Mouse (Mus musculus) gastrocnemius, postnatal 14 days (tissue): ENCODE results near the gene 2900026A02Rik. TPM values are rescaled to one million over a fixed set of nuclear protein-coding genes. Genes with fewer than 3 reads are reported as not detected.

Experiments used
- DNase-seq: peaks from one replicate; pipeline ENCODE4 v3.0.0; 2021; ENCODE audit warnings: mixed read lengths
- intact Hi-C: fragments of 180-260 bp; cut with DNase I; formaldehyde crosslinking; loops from one replicate; pipeline ENCODE4 v1.15.1; 2025; ENCODE audit warnings: low total_unique reads
- total RNA-seq, 2 experiments: library from RNA; stranded (reverse); gene quantifications; 2 replicates each; pipeline ENCODE4 v1.2.3; 2021

The 2900026A02Rik gene
- total RNA-seq, 2 experiments from 2014 or later = 29.2 to 35.1 TPM

- intact Hi-C loops = loop anchor here (5.0 kb wide), 1 partner anchor 60 kb away; no protein-coding TSS in a partner anchor
- no peak for DNase-seq
Measured at GRCm38 (mm10) chr5:113157006-113157405, 64.0 kb downstream of the 2900026A02Rik start.

- intact Hi-C loops = loop anchor here (5.0 kb wide), 1 partner anchor 58 kb away; no protein-coding TSS in a partner anchor
- peak; percentile 78 for DNase-seq
Measured at GRCm38 (mm10) chr5:113155133-113155532, 65.9 kb downstream of the 2900026A02Rik start.

DNA sequence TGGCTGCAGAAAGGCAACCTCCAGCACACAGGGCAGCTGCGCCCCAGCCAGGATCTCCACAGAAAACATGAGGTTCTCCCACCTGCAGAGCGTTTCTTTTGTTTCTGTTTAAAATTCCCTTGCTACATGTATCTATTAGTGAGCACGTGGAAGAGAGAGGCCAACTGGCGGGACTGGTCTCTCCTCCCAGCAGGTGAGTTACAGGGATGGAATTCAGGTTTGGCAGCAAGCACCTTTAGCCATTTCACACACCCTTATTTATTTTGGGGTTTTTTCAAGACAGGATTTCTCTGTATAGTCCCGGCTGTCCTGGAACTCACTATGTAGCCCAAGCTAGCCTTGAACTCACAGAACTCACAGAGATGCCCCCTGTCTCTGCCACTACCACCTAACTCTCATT lies 66.6 kb downstream of the 2900026A02Rik start:
- no peak for DNase-seq
- intact Hi-C loops = no loop called here

DNA sequence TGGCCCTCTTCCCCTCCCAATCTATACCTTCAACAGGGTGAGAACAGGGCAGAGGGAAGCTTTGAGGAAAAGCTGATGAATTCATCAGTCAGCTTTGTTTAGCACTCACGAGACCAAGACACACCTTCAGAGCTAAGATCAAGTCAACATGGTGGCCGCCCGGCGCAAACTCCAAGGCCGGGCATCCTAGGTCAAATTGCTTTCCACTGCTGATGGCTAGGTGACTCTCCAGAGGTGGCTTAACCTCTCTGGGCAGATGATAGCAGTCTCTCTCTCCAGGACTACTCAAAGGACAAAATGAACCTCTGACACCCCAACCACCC lies 67.6 kb downstream of the 2900026A02Rik start:
- intact Hi-C loops = no loop called here
- no peak for DNase-seq

- DNase-seq = no peak
- intact Hi-C loops = no loop called here
Measured at GRCm38 (mm10) chr5:113152663-113153507, 68.2 kb downstream of the 2900026A02Rik start.

- intact Hi-C loops = no loop called here
- peak; percentile 66 for DNase-seq
Measured at GRCm38 (mm10) chr5:113151554-113152103, 69.4 kb downstream of the 2900026A02Rik start.

- intact Hi-C loops = no loop called here
- peak; percentile 59 for DNase-seq
Measured at GRCm38 (mm10) chr5:113150871-113151553, 70.0 kb downstream of the 2900026A02Rik start.

DNA sequence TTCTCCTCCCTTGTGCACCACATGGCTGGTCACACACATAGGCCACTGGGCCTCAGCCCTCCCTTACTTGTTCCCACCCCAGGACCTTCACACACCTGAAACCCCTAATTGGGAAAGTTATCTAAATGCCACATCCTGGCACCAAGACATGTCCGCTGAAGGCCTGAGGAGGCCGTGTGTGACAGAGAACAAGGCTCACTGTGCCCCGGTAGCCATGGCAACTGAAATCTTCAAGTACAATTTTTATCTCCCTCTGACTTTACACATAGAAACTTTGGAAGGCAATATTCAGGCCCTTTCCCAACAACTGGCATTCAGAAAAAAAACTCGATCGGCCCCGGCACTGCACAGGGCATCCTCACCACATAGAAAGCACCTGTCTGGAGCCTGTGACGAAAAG lies 72.0 kb downstream of the 2900026A02Rik start:
- intact Hi-C loops = no loop called here
- DNase-seq = no peak

DNA sequence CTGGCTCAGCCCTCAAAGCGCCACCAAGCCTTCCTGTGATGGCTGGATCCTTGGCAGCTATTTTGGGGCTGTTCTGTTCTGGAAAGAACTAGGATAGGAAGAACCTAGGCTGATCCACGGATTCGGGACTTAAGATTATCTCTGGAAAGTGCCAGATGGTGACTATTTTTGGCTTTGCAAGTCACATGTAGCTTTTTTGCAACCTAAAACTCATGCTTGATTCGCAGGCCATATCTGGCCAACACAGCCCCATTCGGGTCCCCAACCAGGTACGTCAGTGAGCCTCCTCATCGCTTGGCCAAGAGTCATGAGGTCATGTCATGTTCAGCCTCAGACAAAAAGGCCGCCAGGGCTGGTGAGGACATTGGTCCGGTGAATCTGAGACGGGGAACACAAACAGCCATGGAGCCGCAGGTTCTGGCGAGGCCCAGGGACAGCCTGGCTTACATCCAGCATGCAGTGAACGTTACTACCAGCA lies 73.0 kb downstream of the 2900026A02Rik start:
- intact Hi-C loops = no loop called here
- no peak for DNase-seq

- intact Hi-C loops = no loop called here
- DNase-seq = no peak
Measured at GRCm38 (mm10) chr5:113146656-113147055, 74.4 kb downstream of the 2900026A02Rik start.

GRCm38 (mm10) chr5:113145171-113145570 lies 75.9 kb downstream of the 2900026A02Rik start:
- DNase-seq = no peak
- intact Hi-C loops = no loop called here

DNA sequence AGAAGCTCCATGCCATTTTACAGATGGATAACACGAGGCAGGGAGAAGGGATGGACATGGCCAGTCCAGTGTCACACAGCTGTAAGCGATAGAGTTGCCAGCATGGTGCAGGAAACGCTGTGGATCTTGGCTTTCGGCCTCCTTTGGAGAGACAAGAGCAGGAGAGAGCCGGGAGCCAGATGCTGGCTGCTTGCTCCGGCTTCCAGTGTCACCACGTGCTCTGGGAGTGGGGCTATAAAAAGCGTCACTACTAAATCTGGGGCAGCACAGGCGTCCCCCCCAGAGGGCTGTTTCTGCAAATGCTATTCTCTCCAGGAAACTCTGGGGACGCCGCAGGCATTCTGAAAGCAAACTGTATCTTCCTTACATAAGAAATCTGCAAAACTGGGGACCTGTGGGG lies 78.5 kb downstream of the 2900026A02Rik start:
- peak; percentile 83 for DNase-seq
- intact Hi-C loops = loop anchor here (5.0 kb wide), 1 partner anchor 40 kb away; no protein-coding TSS in a partner anchor

DNA sequence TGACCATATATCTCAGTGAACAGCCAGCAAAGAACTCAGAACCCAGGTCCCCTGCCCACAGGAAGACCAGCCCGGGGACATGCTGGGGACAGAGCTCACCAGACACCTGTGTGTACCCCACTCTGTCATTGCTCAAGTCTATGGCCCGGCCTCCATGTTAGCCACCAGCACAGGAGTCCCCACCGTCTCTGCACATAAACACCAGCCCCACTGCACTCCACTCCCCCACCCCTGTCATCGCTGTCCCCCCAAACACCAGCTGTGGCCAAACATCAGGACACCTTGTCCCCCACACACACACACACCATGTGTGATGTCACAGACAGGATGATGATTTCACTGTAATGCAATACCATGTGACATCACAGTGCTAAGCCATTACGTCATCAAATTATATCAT lies 79.0 kb downstream of the 2900026A02Rik start:
- intact Hi-C loops = loop anchor here (5.0 kb wide), 1 partner anchor 40 kb away; no protein-coding TSS in a partner anchor
- DNase-seq = no peak

DNA sequence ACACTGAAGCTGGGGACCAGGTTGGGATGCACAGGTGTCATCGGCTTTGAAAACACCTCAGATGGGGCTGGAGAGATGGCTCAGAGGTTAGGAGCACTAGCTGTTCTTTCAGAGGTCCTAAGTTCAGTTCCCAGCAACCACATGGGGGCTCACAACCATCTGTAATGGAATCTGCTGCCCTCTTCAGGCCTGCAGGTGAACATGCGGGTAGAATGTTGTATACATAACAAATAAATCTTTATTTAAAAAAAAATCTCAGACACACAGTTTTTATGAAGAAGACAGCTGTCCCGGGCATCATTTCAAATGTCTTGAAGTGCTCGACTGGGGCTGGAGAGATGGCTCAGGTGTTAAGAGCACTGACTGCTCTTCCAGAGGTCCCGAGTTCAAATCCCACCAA lies 80.2 kb downstream of the 2900026A02Rik start:
- intact Hi-C loops = loop anchor here (5.0 kb wide), 1 partner anchor 39 kb away; no protein-coding TSS in a partner anchor

DNA sequence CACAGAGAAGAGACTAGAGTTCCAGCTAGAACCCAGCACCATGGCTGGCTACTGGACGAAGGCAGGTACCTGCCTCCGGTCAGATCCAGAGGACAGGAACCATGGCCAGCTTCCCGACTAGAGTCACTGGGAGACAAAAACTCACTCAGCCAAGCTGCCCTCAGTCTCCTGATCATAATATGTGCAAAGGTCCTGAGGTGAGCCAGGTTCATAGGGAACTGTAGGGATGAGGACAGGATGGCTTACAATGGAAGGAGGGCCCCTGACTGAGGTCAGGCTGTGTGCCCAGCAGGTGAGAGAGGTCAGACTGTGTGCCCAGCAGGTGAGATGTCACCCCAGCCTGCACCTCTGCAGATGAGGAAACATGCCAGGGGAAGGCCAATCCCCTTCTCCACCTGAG lies 81.0 kb downstream of the 2900026A02Rik start:
- intact Hi-C loops = loop anchor here (5.0 kb wide), 1 partner anchor 38 kb away; no protein-coding TSS in a partner anchor
- DNase-seq = no peak

More for the DNA sequence above, 80.2 kb downstream of the 2900026A02Rik start:
- DNase-seq = no peak

DNA sequence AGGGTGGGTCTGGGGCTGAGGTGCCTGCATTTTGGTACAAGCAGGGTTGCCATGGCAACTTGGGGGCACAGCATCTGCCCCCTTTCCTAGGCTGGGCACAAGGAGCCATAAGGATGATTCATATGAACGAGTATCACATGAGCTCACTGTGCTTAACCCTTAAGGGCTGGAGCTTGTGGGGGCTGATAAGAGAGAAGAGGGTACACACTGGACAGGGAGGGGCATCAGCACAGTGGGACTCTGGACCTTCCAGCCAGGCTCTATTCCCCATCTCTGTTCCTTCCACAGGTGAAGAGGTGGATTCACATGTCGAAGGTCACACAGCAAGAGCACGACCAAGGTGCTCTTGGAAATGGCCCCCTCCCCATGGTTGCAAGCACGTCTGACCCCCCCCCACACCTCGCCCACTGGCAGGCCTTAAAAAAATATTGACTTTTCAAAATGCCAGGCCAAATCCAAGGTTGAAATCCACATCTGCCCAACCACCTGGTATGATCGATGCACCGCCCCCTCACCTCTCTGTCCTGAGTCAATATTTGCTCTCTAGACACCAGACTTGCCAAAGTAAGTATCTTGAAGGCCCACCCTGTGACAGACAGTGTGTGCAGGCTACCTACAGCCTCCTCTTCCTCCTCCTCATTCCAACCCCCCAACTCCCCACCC lies 81.8 kb downstream of the 2900026A02Rik start:
- intact Hi-C loops = no loop called here
- DNase-seq = no peak

DNA sequence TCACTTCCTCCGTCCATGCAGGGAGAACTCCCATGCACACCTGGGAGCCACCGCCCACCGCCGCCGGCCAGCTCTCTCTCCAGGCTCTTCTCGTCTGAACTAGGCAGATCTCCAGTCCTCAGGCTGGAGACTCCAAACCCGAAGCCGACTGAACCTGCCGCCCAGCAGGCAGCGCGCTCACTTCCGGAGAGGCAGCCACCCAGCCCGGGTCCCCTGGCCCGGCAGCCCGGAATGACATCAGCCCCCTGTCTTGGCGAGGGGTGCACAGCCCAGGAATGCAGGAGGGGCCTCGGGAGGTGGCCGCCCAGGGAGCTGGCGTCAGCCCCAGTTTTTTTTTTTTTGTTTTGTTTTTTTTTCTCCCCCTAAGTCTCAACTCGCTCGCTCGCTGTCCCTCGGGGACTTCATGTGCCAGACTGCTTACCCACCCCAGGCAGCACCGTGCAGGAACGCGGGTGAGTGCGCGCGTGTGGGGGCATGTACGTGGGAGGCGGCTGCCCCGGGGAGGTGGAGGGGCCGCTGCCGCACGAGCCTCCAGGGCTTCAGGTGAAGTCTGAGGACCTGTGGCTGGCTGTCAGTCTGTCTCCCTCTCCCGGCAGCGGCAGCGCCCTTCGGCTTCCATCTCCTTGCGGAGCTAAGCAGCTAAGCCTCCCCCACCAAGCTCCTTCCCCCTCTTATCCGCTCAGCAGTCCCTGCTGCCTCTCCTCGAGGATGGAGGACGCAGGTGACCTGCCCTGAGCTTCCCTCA lies 82.5 kb downstream of the 2900026A02Rik start:
- intact Hi-C loops = no loop called here
- peak; percentile 81 for DNase-seq

GRCm38 (mm10) chr5:113137691-113138318 lies 83.2 kb downstream of the 2900026A02Rik start:
- peak; percentile 34 for DNase-seq

More at GRCm38 (mm10) chr5:113137691-113138318, 83.2 kb downstream of the 2900026A02Rik start:
- intact Hi-C loops = no loop called here
